Mouse (Mus musculus): Measurements from ENCODE around the gene Rps6ka2. TPM values are rescaled to one million over a fixed set of nuclear protein-coding genes. Genes with fewer than 3 reads are reported as not detected.
"Not testable (repeated sequence)": the region's sequence is repeated elsewhere in the genome, so short reads cannot be mapped to it uniquely, and the experiment has no call there.

Gene Rps6ka2
- 10 to 100 TPM; 37.9 to 43.0 TPM for total RNA-seq (2021)
- long read RNA-seq, experiment 1, full-length matches to known transcripts: 2 of 34 reads
- long read RNA-seq, experiment 1, partial matches to known transcripts: 25 of 34 reads
- long read RNA-seq, experiment 1, other reads (novel, unspliced or antisense): 7 of 34 reads
- long read RNA-seq, experiment 2, full-length matches to known transcripts: 8 of 47 reads
- long read RNA-seq, experiment 2, partial matches to known transcripts: 24 of 47 reads
- long read RNA-seq, experiment 2, other reads (novel, unspliced or antisense): 15 of 47 reads

GRCm38 (mm10) chr17:7169627-7170303 lies at the start of gene Rps6ka2:
TSS of gene Rps6ka2 (plus strand) at chr17:7170115.
- DNase-seq (ENCODE audit: low spot score in 2 of 2): peak; percentile 87 to 95

- not testable (repeated sequence) for DNase-seq (ENCODE audit: low spot score in 2 of 2)
Measured at GRCm38 (mm10) chr17:7120835-7121234, 49.1 kb upstream of the Rps6ka2 start.

GRCm38 (mm10) chr17:7122554-7122953 lies 47.4 kb upstream of the Rps6ka2 start:
- not testable (repeated sequence) for DNase-seq (ENCODE audit: low spot score in 2 of 2)

DNA sequence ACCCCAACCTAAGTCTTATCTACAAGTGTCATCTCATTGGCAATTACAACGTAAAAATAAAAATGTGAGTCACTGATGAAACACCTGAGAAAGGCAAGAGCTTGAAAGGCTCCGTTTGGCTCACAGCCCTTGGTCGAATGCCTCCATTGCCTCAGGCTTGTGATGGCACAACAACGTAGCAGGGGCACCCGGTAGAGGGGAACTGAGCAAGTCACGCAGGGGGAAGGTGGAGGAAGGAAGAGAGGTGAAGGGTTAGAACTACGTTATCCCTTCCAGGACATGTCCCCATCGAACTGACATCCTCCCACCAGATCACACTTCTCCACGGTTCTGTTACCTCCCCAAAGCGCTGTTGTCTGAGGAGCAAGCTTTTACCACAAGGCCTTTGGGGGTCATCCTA lies 43.4 kb upstream of the Rps6ka2 start:
- DNase-seq (ENCODE audit: low spot score in 2 of 2): not testable (repeated sequence)

GRCm38 (mm10) chr17:7134002-7134401 lies 35.9 kb upstream of the Rps6ka2 start:
- not testable (repeated sequence) for DNase-seq (ENCODE audit: low spot score in 2 of 2)

DNA sequence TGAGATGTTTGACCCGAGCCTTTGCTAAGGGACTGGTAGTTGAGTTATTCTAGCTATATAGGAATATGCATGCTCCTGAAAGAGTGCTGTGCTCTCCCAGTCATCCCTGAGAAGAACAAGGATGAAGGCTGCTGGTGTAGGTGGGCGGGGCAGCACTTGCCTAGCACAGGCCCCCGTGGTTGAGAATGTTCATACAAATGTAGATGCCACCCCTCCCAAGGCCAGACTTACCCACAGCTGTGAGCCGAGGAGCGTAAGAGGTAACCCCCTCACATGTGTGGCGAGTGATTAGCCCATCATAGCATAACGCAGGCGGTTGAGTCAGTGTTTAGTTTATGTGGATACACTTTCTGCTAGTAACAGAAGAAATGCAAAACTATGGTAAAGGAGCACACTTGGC lies 34.6 kb upstream of the Rps6ka2 start:
- not testable (repeated sequence) for DNase-seq (ENCODE audit: low spot score in 2 of 2)

- no peak for DNase-seq (ENCODE audit: low spot score in 2 of 2)
Measured at GRCm38 (mm10) chr17:7138186-7138925, 31.6 kb upstream of the Rps6ka2 start.

GRCm38 (mm10) chr17:7140399-7141174 lies 29.3 kb upstream of the Rps6ka2 start:
- DNase-seq (ENCODE audit: low spot score in 2 of 2): no peak

DNA sequence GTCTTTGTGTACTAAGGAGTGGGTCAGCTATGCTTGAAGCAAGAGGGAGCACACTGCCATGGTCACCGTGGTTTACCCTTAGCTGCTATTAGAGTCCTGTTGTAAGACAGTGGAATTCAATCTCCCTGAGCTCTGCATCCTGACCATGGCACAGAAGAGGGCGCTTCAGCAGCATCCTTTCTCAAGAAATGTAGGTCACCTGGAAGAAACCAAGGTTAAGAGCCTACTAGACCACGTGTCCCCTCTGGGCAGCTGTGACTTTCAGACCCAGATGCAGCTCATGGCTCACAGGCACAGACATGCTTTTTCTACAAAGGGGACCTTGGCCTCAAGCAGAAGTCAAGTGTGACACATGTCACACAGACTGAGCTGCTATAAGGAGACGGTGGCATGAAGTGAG lies 27.5 kb upstream of the Rps6ka2 start:
- DNase-seq (ENCODE audit: low spot score in 2 of 2): no peak

- DNase-seq (ENCODE audit: low spot score in 2 of 2): no peak
Measured at GRCm38 (mm10) chr17:7143885-7144518, 25.9 kb upstream of the Rps6ka2 start.

DNA sequence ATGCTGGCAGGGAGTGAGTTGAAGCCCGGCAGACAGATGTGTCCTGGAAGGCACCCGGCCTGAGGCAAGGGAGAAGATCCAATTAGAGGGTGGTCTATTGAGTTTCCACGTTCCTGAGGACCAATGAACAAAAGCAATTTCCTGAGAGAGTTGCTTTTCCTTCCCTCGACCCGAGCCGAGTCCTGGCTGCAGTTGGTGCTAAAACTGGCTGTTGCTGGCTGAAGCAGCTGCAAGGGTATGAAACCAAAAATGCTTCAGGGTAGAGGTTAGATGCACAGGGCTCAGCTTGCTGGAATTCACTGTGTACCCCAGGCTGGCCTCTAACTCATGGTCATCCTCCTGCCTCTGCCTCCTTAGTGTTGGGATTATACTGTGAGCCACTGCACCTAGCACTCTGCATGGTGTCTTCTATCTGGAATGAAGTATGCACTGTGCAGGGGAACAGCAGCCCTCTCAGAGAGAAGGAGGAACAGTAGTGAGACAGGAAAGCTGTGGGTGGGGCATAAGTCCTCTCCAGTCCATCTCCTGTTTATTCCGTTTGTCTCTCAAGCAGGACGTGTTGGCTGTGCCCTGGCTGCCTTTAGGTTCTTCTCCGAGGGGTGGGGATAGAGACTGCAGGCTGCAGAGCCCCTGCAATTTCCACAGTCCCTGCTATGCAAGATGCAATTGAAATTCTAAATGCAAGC lies 24.4 kb upstream of the Rps6ka2 start:
- no peak for DNase-seq (ENCODE audit: low spot score in 2 of 2)

DNA sequence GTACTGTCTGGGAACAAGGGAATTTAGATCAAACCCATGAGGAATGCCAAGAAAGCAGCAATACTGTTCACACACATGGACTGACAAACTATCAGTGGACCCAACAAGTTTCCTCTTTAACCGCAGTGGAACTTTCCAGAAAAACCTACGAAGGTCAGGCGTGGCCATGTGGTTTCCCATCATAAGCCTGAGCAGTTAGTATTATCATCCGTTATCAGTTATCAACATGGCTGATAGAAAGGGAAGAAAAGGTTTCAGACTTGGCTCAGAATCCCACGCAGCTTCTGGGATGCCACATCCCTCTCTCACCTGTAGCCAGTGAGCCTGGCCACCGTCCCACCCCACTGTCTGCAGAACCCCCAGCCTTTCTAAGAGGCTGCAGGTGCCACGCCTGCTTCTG lies 23.4 kb upstream of the Rps6ka2 start:
- DNase-seq (ENCODE audit: low spot score in 2 of 2): no peak

- DNase-seq (ENCODE audit: low spot score in 2 of 2): no peak
Measured at GRCm38 (mm10) chr17:7147920-7148321, 22.0 kb upstream of the Rps6ka2 start.

- no peak for DNase-seq (ENCODE audit: low spot score in 2 of 2)
Measured at GRCm38 (mm10) chr17:7149328-7150195, 20.4 kb upstream of the Rps6ka2 start.

DNA sequence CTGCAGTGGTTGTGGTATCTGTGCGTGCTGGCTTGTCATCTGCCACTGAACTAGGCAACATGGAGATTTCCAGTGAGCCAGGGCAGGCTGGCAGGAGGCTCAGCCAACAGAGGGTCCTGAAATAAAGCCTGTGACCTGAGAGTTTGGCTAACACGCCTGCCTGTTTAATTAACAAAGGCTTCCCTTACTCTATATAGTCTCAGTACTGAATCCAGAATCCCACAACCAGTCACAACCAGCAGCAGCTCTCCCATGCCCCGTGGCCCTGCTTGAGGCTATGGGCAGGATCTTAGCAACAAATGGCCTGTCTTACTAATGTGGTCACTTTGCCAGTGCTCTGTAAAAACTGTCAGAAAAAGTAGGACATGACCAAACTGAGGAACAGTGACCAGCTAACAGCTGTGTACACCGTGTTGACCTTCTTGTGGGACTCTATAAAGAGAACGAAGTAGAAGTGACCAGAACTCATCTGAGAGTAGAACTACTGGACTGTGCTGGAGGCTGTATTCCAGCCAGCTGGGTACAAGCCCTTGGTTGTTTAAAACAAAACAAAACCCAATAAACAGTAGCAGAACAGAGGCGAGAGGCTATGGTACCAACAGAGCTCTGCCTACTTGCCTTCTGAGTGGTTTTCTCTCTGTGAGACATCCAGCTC lies 18.3 kb upstream of the Rps6ka2 start:
- no peak for DNase-seq (ENCODE audit: low spot score in 2 of 2)

GRCm38 (mm10) chr17:7152662-7153061 lies 17.3 kb upstream of the Rps6ka2 start:
- no peak for DNase-seq (ENCODE audit: low spot score in 2 of 2)

DNA sequence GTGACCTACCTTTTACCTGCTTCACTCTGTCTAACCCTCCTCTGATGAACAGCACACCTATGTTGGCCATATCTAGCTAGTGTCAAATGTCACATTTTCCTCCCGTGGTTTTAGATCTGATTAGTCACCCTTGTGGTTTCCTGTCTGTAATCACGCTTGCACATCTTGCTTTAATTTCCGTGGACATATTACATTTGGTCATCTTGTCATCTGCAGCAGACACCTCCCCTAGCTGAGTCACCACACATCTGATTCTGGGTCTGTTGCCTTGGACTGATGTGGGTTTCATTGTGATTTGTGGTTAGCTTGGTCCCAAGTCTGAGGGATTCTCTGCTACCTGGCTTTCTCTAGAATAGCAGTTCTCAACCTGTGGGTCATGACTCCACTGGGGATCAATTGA lies 6.0 kb upstream of the Rps6ka2 start:
- no peak for DNase-seq (ENCODE audit: low spot score in 2 of 2)

DNA sequence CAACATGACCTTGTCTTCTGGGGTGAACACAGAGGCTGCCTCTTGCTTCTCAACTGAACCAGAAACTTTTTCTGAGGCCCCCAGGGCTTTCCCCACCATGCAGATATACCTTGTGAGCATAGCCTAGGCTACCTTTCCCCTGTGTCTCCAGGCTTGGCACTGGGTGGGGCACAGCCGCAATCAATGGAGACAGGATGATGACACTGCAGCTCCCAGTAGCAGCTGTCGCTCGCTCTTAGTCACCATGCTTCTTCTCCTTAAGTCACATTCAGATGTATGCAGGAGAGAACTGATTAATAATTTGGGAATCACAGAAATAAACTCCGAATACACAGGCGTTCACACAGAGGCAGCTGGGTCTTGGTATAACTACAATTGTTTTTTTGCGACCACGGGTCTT lies 4.4 kb upstream of the Rps6ka2 start:
- no peak for DNase-seq (ENCODE audit: low spot score in 2 of 2)

Data from gastrocnemius, postnatal 4 days (tissue).